Mouse (Mus musculus): ENCODE data around the gene Hbb-bh1. TPM values are rescaled to one million over a fixed set of nuclear protein-coding genes. Genes with fewer than 3 reads are reported as not detected.
"Not testable (repeated sequence)": the region's sequence is repeated elsewhere in the genome, so short reads cannot be mapped to it uniquely, and the experiment has no call there.

The Hbb-bh1 gene
- polyA plus RNA-seq, 1 experiment, result not detected

GRCm38 (mm10) chr7:103826255-103826887 lies 16.6 kb downstream of the Hbb-bh1 start:
- Histone ChIP-seq H3K4me1 (ENCODE audit: control insufficient read depth, insufficient read depth, low read length) (no peaks in the 10 kb centered on the region), H3K36me3 (ENCODE audit: control insufficient read depth, insufficient read depth, low read length) (no peaks in the 10 kb centered on the region), H3K4me3 (ENCODE audit: insufficient read depth, low read depth, low read length) (no peak overlapping the region), H3K27me3 (replicated peaks; ENCODE audit: control insufficient read depth, insufficient read depth, low read length) (no peaks in the 10 kb centered on the region), H3K27ac (ENCODE audit: insufficient read depth, low read depth, low read length) (no peak overlapping the region)
- WGBS, result 53% methylated on average over 3 of the region's 3 CpGs
- no peak for DNase-seq
- no peak for TF ChIP-seq CTCF (conservative IDR thresholded peaks at IDR 0.05; ENCODE audit: insufficient read depth, insufficient read length, low read depth, low read length)

GRCm38 (mm10) chr7:103825536-103826254 lies 17.3 kb downstream of the Hbb-bh1 start:
- 86% methylated on average over 3 of the region's 3 CpGs for WGBS

GRCm38 (mm10) chr7:103824597-103824996 lies 18.4 kb downstream of the Hbb-bh1 start:
- H3K4me3 ChIP-seq (ENCODE audit: insufficient read depth, low read depth, low read length), result no peak overlapping the region
- no peaks in the 10 kb centered on the region for H3K36me3 ChIP-seq (ENCODE audit: control insufficient read depth, insufficient read depth, low read length)
- WGBS, result 80% methylated on average over 2 of the region's 2 CpGs
- no peaks in the 10 kb centered on the region for H3K4me1 ChIP-seq (ENCODE audit: control insufficient read depth, insufficient read depth, low read length)
- no peak overlapping the region for H3K27ac ChIP-seq (ENCODE audit: insufficient read depth, low read depth, low read length)
- H3K27me3 ChIP-seq (replicated peaks; ENCODE audit: control insufficient read depth, insufficient read depth, low read length), result no peaks in the 10 kb centered on the region
- DNase-seq, result no peak
- TF ChIP-seq CTCF (conservative IDR thresholded peaks at IDR 0.05; ENCODE audit: insufficient read depth, insufficient read length, low read depth, low read length), result no peak
- no peak for TF ChIP-seq POLR2A (IDR thresholded peaks at IDR 0.05; ENCODE audit: low read depth, low read length)

More at GRCm38 (mm10) chr7:103825536-103826254, 17.3 kb downstream of the Hbb-bh1 start:
- no peak for DNase-seq
- Histone ChIP-seq H3K27me3 (replicated peaks; ENCODE audit: control insufficient read depth, insufficient read depth, low read length) (no peaks in the 10 kb centered on the region), H3K4me1 (ENCODE audit: control insufficient read depth, insufficient read depth, low read length) (no peaks in the 10 kb centered on the region), H3K4me3 (ENCODE audit: insufficient read depth, low read depth, low read length) (no peak overlapping the region), H3K36me3 (ENCODE audit: control insufficient read depth, insufficient read depth, low read length) (no peaks in the 10 kb centered on the region), H3K27ac (ENCODE audit: insufficient read depth, low read depth, low read length) (no peak overlapping the region)
- no peak for TF ChIP-seq POLR2A (IDR thresholded peaks at IDR 0.05; ENCODE audit: low read depth, low read length)
- TF ChIP-seq CTCF (conservative IDR thresholded peaks at IDR 0.05; ENCODE audit: insufficient read depth, insufficient read length, low read depth, low read length), result no peak

- H3K4me1 ChIP-seq (ENCODE audit: control insufficient read depth, insufficient read depth, low read length); H3K27ac ChIP-seq (ENCODE audit: insufficient read depth, low read depth, low read length); H3K4me3 ChIP-seq (ENCODE audit: insufficient read depth, low read depth, low read length); DNase-seq; H3K36me3 ChIP-seq (ENCODE audit: control insufficient read depth, insufficient read depth, low read length); H3K27me3 ChIP-seq (replicated peaks; ENCODE audit: control insufficient read depth, insufficient read depth, low read length): not testable (repeated sequence)
- WGBS, result 60% methylated on average over 1 of the region's 2 CpGs
Measured at GRCm38 (mm10) chr7:103815085-103815484, 27.9 kb downstream of the Hbb-bh1 start.

GRCm38 (mm10) chr7:103813766-103814165 lies 29.2 kb downstream of the Hbb-bh1 start, which contains the start of gene Hbb-bt:
TSS of gene Hbb-bt (minus strand) at chr7:103813996.
- H3K4me3 ChIP-seq (ENCODE audit: insufficient read depth, low read depth, low read length), result no peak within 1 kb of the TSS
- no peaks in the 10 kb centered on the region for H3K27me3 ChIP-seq (replicated peaks; ENCODE audit: control insufficient read depth, insufficient read depth, low read length)
- no peak for TF ChIP-seq CTCF (conservative IDR thresholded peaks at IDR 0.05; ENCODE audit: insufficient read depth, insufficient read length, low read depth, low read length)
- TF ChIP-seq POLR2A (IDR thresholded peaks at IDR 0.05; ENCODE audit: low read depth, low read length), result no peak
- H3K36me3 ChIP-seq (ENCODE audit: control insufficient read depth, insufficient read depth, low read length), result no peaks in the 10 kb centered on the region
- no peaks in the 10 kb centered on the region for H3K4me1 ChIP-seq (ENCODE audit: control insufficient read depth, insufficient read depth, low read length)
- 82% methylated on average over 3 of the region's 3 CpGs for WGBS
- H3K27ac ChIP-seq (ENCODE audit: insufficient read depth, low read depth, low read length), result no peak within 1 kb of the TSS
- no peak for DNase-seq

- no CpG with 5 or more reads among the region's 3 CpGs for WGBS
- H3K4me3 ChIP-seq (ENCODE audit: insufficient read depth, low read depth, low read length); H3K4me1 ChIP-seq (ENCODE audit: control insufficient read depth, insufficient read depth, low read length); H3K36me3 ChIP-seq (ENCODE audit: control insufficient read depth, insufficient read depth, low read length); H3K27me3 ChIP-seq (replicated peaks; ENCODE audit: control insufficient read depth, insufficient read depth, low read length); DNase-seq; H3K27ac ChIP-seq (ENCODE audit: insufficient read depth, low read depth, low read length): not testable (repeated sequence)
Measured at GRCm38 (mm10) chr7:103813152-103813551, 29.8 kb downstream of the Hbb-bh1 start.

- no peak for DNase-seq
- Histone ChIP-seq H3K4me3 (ENCODE audit: insufficient read depth, low read depth, low read length) (no peak overlapping the region), H3K4me1 (ENCODE audit: control insufficient read depth, insufficient read depth, low read length) (no peaks in the 10 kb centered on the region), H3K36me3 (ENCODE audit: control insufficient read depth, insufficient read depth, low read length) (no peaks in the 10 kb centered on the region), H3K27me3 (replicated peaks; ENCODE audit: control insufficient read depth, insufficient read depth, low read length) (no peaks in the 10 kb centered on the region), H3K27ac (ENCODE audit: insufficient read depth, low read depth, low read length) (no peak overlapping the region)
- WGBS, result 44% methylated on average over 1 of the region's 1 CpGs
- no peak for TF ChIP-seq POLR2A (IDR thresholded peaks at IDR 0.05; ENCODE audit: low read depth, low read length)
- no peak for TF ChIP-seq CTCF (conservative IDR thresholded peaks at IDR 0.05; ENCODE audit: insufficient read depth, insufficient read length, low read depth, low read length)
Measured at GRCm38 (mm10) chr7:103812174-103812573, 30.8 kb downstream of the Hbb-bh1 start.
